Mouse (Mus musculus): ENCODE data around the gene Map3k20.

The Map3k20 gene

DNA sequence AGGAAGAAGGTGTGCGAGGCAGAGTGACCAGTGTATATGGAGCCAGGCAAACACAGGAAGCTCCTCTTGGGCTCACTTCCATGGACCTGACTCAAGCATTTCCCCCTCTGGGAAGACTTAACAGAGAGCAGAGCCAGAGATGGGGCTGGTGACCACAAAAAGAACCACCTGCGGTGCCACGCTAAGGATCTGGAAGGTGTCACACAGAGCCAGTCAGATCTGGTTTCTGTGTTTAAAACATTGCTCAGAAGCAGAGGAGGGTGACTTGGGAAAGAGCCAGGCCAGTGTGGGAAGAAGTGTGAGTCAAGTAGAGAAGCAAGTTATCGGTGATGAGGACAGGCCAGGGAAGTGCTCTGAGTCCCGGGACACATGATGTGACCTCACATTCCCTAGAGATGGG lies 135.1 kb downstream of the Map3k20 start:
- DNase-seq (ENCODE audit: low spot score in 2 of 2): no peak

GRCm38 (mm10) chr2:72424656-72425055 lies 139.2 kb downstream of the Map3k20 start:
- DNase-seq (ENCODE audit: low spot score in 2 of 2): no peak

DNA sequence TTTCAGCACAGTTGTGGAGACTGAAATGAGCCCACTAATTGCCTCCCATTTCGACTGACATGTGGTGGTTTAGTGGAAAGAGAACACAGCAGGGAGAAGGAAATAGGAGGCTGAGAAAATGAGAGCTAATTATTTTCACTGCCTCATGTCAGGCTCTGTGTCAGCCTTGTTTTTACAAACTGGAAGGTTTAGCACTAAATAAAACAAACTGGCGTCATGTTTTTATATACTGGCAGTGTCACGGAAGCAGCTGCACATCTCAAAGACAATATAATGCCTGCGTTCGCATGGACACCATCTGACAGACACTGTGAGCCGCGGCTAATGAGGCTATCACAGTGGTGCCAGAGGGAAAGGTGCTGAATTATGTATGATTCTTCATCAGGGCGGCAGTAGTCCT lies 141.3 kb downstream of the Map3k20 start:
- no peak for DNase-seq (ENCODE audit: low spot score in 2 of 2)

GRCm38 (mm10) chr2:72427288-72427687 lies 141.9 kb downstream of the Map3k20 start:
- DNase-seq (ENCODE audit: low spot score in 2 of 2): no peak

GRCm38 (mm10) chr2:72438941-72439533 lies 153.6 kb downstream of the Map3k20 start:
- no peak for DNase-seq (ENCODE audit: low spot score in 2 of 2)

DNA sequence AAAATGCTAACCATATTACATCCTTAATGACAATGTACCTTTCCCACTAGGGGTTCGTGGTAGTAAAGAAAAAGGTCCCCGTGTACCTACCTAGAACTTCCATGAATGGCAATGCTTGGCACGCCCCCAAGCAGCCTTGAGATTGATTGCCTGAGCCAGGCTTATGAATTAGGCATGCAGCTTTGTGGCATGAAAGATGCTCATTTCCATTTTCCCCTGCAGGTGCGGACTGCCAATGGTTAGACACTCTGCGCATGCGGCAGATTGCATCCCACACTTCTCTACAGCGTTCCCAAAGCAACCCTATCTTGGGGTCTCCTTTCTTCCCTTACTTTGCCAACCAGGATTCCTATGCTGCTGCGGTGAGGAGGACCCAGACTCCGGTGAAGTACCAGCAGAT lies 155.6 kb downstream of the Map3k20 start:
- DNase-seq (ENCODE audit: low spot score in 2 of 2): no peak

DNA sequence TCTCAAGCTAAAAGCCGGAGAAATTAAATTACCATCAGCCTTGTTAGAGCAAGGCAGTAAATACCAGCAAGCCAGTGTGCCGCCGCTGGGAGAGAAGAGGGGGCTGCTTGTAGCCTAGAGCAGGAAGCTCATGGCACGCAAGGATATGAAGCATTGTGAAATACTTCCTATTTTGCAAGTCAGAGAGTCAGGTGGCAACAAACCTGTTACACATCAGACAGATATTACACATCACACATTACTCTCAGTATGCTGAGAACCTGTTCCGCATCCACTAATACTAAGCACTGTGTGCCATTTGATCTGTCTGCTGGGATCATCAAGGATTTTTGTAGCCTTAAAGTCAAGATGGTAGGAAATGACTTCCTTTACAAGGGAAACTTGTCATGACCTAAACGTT lies 157.4 kb downstream of the Map3k20 start:
- DNase-seq (ENCODE audit: low spot score in 2 of 2): peak in 1 of 2 experiments; percentile 3

- no peak for DNase-seq (ENCODE audit: low spot score in 2 of 2)
Measured at GRCm38 (mm10) chr2:72443960-72444359, 158.5 kb downstream of the Map3k20 start.

DNA sequence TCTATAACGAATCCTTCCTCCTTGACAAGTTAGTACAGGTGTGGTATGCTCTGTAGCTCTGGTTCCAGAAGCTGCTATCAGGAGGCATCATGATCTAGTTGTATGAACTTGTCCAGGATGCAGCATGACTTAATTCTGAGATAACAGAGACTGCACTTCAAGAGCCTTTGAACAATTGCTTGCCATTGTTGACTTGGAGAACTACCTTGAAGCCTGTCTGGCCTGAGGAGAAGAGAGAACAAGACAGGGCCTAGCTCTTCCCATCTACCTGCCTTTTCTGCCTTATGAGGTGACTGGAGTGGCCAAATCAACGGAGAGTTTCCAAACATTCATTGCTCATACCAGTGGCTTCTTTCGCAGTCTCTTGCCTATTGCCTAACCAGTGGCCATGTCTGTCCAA lies 160.7 kb downstream of the Map3k20 start:
- no peak for DNase-seq (ENCODE audit: low spot score in 2 of 2)

GRCm38 (mm10) chr2:72446615-72447014 lies 161.2 kb downstream of the Map3k20 start:
- DNase-seq (ENCODE audit: low spot score in 2 of 2): no peak

DNA sequence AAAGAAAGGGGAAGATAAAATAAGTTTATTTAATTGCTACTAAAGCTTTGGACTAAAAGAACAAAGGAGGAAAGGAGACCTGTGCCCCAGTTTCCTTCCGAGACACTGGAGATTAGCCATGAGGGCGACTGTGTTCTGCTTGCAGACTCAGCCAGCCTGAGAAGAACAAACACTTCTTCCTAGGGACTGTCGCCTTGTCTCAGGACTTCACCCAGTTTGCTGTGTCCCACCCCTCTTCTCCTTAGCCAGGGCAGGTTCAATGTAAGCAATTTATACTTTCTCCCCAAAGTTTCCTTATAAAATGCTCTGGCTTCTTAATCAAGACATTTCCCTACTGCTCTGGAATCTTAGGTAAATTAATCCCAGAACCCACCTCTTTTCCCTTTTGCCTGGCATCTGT lies 168.1 kb downstream of the Map3k20 start:
- DNase-seq (ENCODE audit: low spot score in 2 of 2): no peak

DNA sequence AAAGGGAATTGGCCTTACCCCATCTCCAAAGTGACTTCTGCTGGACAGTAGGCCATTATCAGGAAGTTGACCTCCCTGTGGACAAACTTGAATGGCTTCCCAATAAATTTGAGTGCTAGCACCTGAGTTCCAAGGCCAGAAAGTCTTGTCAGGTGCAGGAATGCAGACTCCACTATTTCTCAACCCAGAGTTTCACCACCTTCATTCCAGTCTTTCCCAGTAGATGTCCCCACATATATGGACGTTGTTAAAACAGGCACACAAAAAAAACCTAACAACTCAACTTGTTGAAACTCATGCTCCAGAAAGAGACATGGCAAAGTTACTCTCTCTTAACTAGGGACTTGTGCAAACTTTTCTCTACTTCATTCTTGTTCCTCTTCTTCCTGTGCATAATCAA lies 170.8 kb downstream of the Map3k20 start:
- DNase-seq (ENCODE audit: low spot score in 2 of 2): no peak

GRCm38 (mm10) chr2:72464376-72465014 lies 179.1 kb downstream of the Map3k20 start:
- DNase-seq (ENCODE audit: low spot score in 2 of 2): no peak

DNA sequence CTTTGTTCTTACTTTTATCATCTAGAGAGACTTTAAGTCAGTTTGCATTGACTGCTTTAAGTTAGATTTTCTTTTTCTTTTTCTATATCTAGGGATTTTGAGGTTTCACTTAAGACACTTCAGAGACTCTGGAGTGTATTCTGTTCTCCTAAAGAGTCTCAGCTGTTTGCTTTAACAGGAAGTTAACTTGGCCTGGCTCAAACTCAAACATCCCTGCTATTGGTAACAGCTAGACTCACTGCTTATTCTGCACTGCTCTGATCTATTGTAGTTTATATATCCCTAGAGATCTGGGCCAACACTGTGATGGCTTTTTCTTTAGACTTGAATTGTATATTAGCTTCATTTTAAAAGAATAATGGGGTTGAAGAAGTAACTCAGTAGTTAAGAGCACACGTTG lies 182.2 kb downstream of the Map3k20 start:
- no peak for DNase-seq (ENCODE audit: low spot score in 2 of 2)

- no peak for DNase-seq (ENCODE audit: low spot score in 2 of 2)
Measured at GRCm38 (mm10) chr2:72471415-72472070, 186.1 kb downstream of the Map3k20 start.

GRCm38 (mm10) chr2:72474531-72475287 lies 189.3 kb downstream of the Map3k20 start:
- DNase-seq (ENCODE audit: low spot score in 2 of 2): no peak

DNA sequence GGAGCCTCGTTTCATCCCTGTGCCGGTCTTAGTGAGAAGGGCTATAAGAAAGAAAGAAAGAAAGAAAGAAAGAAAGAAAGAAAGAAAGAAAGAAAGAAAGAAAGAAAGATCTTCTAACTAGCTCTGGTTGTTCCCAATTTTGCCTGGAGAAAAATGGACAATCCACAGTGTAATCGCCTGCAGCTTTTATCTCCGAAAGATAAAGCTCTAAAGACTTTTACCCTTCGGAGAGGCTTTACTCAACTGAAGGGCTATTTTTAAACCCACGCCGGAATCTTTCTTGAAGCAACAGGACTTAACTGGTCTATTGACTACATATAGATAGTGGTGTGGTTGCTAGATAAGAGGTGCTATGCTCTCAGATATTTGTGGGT lies 190.0 kb downstream of the Map3k20 start:
- DNase-seq (ENCODE audit: low spot score in 2 of 2): no peak

DNA sequence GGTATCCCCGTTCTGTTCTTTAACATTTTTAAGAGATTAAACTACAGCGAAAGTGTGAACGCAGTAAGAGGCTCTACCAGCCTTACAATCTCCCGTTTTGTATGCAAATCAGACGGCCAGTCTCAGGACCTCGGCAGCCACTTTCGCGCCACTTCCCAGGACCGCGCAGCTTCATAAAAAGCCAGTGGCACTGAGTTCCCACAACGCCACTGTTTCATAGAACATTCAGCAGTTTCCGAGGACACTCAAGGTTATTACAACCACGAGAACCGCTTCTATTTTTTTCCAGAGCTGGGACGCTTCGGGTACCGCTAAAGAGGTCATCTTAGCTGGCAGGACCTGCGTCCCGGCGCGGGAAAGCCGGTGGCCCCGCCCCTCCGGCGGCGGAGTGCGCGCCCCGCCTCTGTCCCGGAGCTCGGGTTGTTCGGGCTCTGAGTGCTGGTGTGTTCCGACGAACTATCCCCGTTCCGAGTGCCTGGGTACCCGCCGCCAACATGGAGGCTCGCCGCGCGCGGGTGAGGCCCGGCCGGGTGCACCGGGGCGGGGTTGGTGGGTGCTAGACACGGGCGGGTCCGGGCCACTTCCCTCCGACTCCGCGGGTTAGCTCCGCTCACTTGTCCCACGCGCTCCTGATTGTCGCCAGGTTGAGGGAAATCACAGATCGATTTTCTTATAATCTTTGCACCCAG lies 190.5 kb downstream of the Map3k20 start, which contains the start of gene Cdca7:
TSS of gene Cdca7 (plus strand) at position 363 of the 689 bp plus-strand sequence.
- DNase-seq (ENCODE audit: low spot score in 2 of 2): peak; percentile 71

DNA sequence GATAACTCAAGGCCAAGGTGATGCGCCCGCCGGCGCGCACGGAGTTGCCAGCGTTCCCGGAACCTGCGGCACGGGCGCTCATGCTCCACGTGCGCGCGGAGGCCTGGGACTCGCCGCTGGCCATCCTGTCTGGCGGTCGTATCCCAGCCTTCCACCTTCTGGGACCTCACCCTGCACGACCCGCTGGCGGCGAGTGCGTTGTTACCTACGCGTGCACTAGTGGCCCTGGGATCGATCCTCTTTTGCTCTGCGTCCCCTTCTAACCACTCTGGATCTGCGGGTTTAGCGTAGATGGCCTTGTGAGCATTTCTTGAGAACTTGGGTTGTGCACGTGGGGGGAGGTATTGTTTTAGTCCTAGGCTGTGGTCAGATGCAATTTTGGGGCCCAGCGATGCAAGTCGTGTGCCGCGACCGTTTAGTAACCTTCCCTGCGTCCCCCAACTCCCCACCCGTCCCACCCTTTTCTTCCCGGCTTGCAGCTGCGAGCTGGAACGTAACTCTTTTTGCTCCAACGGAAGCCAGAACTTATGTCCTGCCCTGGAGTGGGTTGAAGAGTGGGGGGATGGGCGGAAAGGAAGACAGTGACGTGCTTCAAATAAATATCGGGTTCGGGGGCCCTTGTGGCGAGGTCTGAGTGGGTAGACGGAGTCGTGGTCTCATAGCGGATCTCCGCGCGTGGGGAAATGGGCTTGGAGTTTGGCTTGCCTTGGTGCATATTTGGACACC lies 191.2 kb downstream of the Map3k20 start:
- peak; percentile 6 to 23 for DNase-seq (ENCODE audit: low spot score in 2 of 2)

DNA sequence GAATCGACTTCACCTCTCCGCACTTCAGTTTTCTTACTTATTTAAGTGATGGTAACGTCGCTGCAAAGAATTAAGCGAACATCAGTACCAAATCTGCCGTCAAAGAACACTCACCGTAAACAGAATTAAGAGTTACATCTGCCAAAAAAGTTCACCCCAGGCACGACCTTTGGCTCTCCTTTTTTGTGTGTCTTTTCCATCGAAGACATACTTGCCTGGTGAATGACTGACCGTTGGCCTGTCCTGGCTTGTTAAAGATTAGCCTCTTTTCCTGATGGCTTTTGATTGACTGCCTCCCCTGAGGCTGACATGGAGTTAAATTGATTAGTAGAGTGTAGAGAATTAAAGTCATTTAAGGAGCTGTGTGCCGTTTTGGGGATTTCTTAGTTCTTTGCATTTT lies 191.8 kb downstream of the Map3k20 start:
- no peak for DNase-seq (ENCODE audit: low spot score in 2 of 2)

DNA sequence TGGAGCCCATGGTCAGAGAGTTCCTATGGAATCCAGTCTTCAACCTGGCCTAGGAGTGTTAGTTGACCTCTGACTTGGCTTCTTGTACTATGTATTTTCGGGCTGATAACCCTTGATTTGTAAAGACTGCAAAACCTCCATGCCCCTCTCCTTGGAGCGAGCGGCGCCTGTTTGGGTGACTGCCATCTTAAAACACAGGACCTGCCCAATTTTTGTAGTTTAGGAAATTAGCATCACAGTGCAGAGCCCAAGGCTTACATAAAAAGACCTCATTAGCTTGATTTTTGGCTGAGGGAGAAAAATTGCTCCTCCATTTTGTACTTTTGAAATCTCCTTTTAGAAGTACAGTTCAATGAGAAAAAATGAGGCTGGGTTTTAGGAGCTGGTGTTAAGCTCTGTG lies 192.7 kb downstream of the Map3k20 start:
- no peak for DNase-seq (ENCODE audit: low spot score in 2 of 2)

All from spleen, postnatal 36 days (tissue).